Mouse (Mus musculus): ENCODE data around the gene Borcs6.

DNA sequence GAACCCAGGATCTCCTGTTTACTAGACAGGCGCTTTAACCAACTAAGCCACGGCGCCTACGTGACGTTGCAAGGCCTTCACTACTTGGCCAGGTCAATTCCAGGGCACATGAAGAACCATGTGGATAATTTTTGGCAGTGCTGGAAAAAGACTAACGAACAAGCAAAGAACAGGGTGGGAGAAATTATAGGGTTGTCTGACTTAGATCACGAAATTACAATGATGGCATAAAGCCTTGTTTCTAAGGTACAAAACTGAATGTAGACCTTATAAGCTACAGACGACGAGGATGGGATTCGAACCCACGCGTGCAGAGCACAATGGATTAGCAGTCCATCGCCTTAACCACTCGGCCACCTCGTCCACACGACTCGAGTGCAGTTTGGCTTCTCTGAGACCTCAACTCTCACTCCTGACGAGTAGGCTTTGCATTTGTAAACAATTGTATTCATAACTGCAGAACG, 3.3 kb downstream of the Borcs6 start:
- TF ChIP-seq CTCF (IDR thresholded peaks at IDR 0.05; ENCODE audit: borderline replicate concordance, extremely low read depth, insufficient read depth, insufficient read length) (no peak), POLR2A (IDR thresholded peaks at IDR 0.05; ENCODE audit: borderline replicate concordance, extremely low read depth, insufficient read depth, insufficient read length, poor library complexity, severe bottlenecking) (no peak)

Data from brain, embryonic 14.5 days (tissue).